Mouse (Mus musculus): ENCODE measurements around the gene Adam12. TPM values are rescaled to one million over a fixed set of nuclear protein-coding genes. Genes with fewer than 3 reads are reported as not detected.

Gene Adam12
- polyA plus RNA-seq, 1 experiment from 2014 or later = 3.1 TPM

DNA sequence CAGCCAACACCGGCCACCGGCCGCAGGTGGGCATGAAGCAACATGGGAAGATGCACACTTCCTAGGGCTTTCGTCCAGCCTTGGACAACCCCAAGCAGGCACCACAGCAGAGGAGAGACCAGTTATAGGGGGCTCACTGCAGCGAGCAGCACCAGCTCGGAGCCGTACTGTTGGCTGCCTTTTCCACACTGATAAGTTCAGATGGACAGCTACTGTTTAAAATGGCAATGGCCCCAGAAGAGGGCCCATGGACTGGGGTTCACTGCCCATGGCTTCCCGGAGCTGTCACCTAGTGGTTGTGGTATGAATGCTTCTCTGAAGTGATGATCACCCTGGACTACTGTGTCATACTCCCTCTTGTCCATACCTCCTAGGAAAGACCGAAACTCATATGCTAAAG lies 141.7 kb downstream of the Adam12 start:
- Histone ChIP-seq H3K9me3 (ENCODE audit: control insufficient read depth, low read length) (no peaks in the 10 kb centered on the region), H3K27ac (ENCODE audit: low read depth, low read length) (no peak overlapping the region), H3K4me2 (replicated peaks; ENCODE audit: low read depth, low read length) (no peak overlapping the region), H3K4me1 (replicated peaks; ENCODE audit: control insufficient read depth, insufficient read depth, low read length) (no peaks in the 10 kb centered on the region), H3K36me3 (ENCODE audit: control insufficient read depth, insufficient read depth, low read length) (no peaks in the 10 kb centered on the region), H3K4me3 (ENCODE audit: low read depth, low read length) (no peak overlapping the region), H3K27me3 (ENCODE audit: control insufficient read depth, insufficient read depth, low read length) (no peaks in the 10 kb centered on the region), H3K9ac (ENCODE audit: low read depth, low read length) (no peak overlapping the region)
- 89% methylated on average over 9 of the region's 9 CpGs for WGBS
- no peak for ATAC-seq (ENCODE audit: low FRiP score)
- DNase-seq (ENCODE audit: low spot score) = no peak

DNA sequence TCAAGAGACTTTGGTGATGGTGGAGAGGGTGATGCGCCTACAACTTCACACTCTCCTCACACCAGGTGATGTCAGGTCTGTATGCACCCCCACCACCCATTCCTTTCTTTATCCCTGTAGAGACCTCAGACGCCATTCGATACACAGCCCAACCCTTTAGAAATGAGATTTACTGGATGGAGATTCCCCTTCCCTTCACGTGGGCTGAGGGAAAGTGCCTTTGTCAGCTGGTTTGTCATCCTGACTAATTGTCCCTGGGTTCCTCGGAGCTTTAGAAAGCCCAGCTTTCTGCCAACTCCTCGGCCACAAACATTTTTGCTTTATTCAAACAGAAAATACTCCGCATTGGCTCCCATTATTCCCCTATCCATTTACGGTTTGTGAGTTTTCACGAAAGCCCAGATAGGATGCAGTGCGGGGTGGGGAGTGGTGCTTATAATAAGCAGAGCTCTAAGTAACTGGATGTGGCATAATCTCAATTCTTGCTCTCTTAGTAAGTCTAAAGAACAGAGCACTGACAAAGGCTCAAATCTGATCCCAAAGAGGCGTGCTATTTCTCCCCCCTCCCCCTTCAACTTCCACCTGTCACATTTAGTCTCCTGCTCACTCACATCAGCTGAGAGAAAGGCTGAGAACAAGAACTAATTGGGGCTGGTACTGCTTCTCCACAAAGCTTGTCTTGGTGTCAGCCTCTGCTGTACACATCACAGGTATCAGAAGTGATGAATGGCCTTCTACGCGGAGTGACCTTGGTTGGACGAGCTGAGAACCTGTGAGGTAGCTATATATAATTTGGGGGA lies 143.2 kb downstream of the Adam12 start:
- no peak for ATAC-seq (ENCODE audit: low FRiP score)
- H3K4me3 ChIP-seq (ENCODE audit: low read depth, low read length) = no peak overlapping the region
- no peaks in the 10 kb centered on the region for H3K27me3 ChIP-seq (ENCODE audit: control insufficient read depth, insufficient read depth, low read length)
- WGBS = 85% methylated on average over 14 of the region's 14 CpGs
- H3K4me2 ChIP-seq (replicated peaks; ENCODE audit: low read depth, low read length) = no peak overlapping the region
- no peaks in the 10 kb centered on the region for H3K36me3 ChIP-seq (ENCODE audit: control insufficient read depth, insufficient read depth, low read length)
- no peak overlapping the region for H3K9ac ChIP-seq (ENCODE audit: low read depth, low read length)
- H3K9me3 ChIP-seq (ENCODE audit: control insufficient read depth, low read length) = no peaks in the 10 kb centered on the region
- DNase-seq (ENCODE audit: low spot score) = no peak
- H3K27ac ChIP-seq (ENCODE audit: low read depth, low read length) = no peak overlapping the region
- H3K4me1 ChIP-seq (replicated peaks; ENCODE audit: control insufficient read depth, insufficient read depth, low read length) = no peaks in the 10 kb centered on the region

DNA sequence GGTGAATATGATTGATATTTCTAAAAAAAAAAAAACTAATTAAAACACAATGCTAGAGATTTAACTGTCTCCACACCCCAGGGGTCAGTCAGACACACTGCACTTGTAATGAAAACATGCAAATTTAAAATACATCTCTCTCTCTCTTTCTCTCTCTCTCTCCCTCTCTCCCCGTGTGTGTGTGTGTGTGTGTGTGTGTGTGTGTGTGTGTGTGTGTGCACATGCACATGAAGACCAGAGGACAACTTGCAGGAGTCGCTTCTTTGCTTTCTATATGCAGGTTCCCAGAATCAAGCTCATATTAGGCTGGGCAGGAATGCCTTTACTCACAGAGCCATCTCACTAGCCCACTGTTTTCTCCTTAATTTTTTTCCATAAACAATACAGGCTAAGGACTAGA lies 146.6 kb downstream of the Adam12 start:
- no peak for DNase-seq (ENCODE audit: low spot score)
- no peaks in the 10 kb centered on the region for H3K4me1 ChIP-seq (replicated peaks; ENCODE audit: control insufficient read depth, insufficient read depth, low read length)
- no peak overlapping the region for H3K27ac ChIP-seq (ENCODE audit: low read depth, low read length)

DNA sequence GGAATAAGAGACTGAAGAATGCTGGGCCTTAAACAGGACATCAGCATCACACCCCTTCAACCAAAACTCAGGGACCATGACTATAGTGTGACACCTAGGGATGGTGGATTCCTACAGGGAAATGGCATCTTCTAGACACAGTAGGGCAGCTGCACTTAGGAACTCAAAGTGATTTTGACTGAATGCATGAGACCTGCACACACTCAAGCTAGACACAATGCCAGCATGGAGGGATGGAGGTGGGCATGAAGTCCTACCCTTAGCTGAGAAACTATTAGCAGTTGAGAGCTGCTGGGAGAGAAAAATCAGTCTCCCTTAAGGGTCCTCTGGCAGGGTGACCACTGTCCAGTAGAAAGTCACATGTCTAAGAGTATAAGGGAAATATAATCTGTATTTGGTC lies 147.0 kb downstream of the Adam12 start:
- Histone ChIP-seq H3K27ac (ENCODE audit: low read depth, low read length) (no peak overlapping the region), H3K27me3 (ENCODE audit: control insufficient read depth, insufficient read depth, low read length) (no peaks in the 10 kb centered on the region), H3K9ac (ENCODE audit: low read depth, low read length) (no peak overlapping the region), H3K9me3 (ENCODE audit: control insufficient read depth, low read length) (no peaks in the 10 kb centered on the region), H3K4me3 (ENCODE audit: low read depth, low read length) (no peak overlapping the region), H3K36me3 (ENCODE audit: control insufficient read depth, insufficient read depth, low read length) (no peaks in the 10 kb centered on the region), H3K4me2 (replicated peaks; ENCODE audit: low read depth, low read length) (no peak overlapping the region), H3K4me1 (replicated peaks; ENCODE audit: control insufficient read depth, insufficient read depth, low read length) (no peaks in the 10 kb centered on the region)
- no peak for DNase-seq (ENCODE audit: low spot score)
- ATAC-seq (ENCODE audit: low FRiP score) = no peak

More for the DNA sequence above, 146.6 kb downstream of the Adam12 start:
- H3K9me3 ChIP-seq (ENCODE audit: control insufficient read depth, low read length) = no peaks in the 10 kb centered on the region
- H3K27me3 ChIP-seq (ENCODE audit: control insufficient read depth, insufficient read depth, low read length) = no peaks in the 10 kb centered on the region
- WGBS = 64% methylated on average over 2 of the region's 2 CpGs
- H3K4me2 ChIP-seq (replicated peaks; ENCODE audit: low read depth, low read length) = no peak overlapping the region
- no peak overlapping the region for H3K4me3 ChIP-seq (ENCODE audit: low read depth, low read length)
- ATAC-seq (ENCODE audit: low FRiP score) = no peak
- H3K36me3 ChIP-seq (ENCODE audit: control insufficient read depth, insufficient read depth, low read length) = no peaks in the 10 kb centered on the region
- H3K9ac ChIP-seq (ENCODE audit: low read depth, low read length) = no peak overlapping the region

DNA sequence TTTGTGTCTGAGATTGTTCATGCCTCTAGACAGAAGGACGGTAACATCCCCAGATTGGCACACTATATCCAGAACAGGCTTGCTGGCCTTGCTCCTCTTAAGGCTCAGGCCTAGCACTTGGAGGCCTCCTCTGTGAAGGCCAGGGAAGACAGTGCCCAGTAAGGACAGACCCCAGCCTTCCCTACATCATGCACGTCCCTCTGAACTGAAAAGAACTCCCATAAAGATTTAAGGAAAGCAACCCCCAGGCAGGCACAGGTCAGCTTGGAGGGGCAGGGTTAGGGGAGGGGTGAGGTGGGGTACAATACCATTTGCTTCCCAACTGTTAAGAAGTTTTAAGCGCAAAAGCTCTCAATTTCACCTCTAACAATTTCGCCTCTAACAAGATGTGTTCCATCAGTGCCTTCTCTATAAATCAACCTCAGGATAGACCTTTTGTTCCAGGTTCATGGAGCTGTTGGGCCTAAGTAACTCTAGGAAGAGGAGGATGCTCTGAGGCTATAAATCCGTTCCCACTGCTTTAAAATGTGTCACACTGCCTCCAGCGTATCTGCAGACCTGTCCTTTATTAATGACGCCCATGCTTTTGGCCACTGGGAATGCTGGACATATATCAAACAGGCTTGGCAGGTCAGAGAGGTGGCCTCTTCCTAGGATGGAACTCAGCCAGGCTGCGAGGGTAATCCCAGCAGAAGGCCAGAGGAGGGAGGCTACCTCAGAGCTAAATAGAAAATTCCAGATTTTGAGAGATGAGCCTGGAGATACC lies 150.5 kb downstream of the Adam12 start:
- no peak overlapping the region for H3K4me2 ChIP-seq (replicated peaks; ENCODE audit: low read depth, low read length)
- ATAC-seq (ENCODE audit: low FRiP score) (no peak), DNase-seq (ENCODE audit: low spot score) (no peak)
- WGBS = 84% methylated on average over 8 of the region's 8 CpGs
- H3K27ac ChIP-seq (ENCODE audit: low read depth, low read length) = no peak overlapping the region
- H3K9ac ChIP-seq (ENCODE audit: low read depth, low read length) = no peak overlapping the region
- no peaks in the 10 kb centered on the region for H3K27me3 ChIP-seq (ENCODE audit: control insufficient read depth, insufficient read depth, low read length)
- no peaks in the 10 kb centered on the region for H3K4me1 ChIP-seq (replicated peaks; ENCODE audit: control insufficient read depth, insufficient read depth, low read length)
- H3K9me3 ChIP-seq (ENCODE audit: control insufficient read depth, low read length) = no peaks in the 10 kb centered on the region
- H3K4me3 ChIP-seq (ENCODE audit: low read depth, low read length) = no peak overlapping the region
- H3K36me3 ChIP-seq (ENCODE audit: control insufficient read depth, insufficient read depth, low read length) = no peaks in the 10 kb centered on the region

DNA sequence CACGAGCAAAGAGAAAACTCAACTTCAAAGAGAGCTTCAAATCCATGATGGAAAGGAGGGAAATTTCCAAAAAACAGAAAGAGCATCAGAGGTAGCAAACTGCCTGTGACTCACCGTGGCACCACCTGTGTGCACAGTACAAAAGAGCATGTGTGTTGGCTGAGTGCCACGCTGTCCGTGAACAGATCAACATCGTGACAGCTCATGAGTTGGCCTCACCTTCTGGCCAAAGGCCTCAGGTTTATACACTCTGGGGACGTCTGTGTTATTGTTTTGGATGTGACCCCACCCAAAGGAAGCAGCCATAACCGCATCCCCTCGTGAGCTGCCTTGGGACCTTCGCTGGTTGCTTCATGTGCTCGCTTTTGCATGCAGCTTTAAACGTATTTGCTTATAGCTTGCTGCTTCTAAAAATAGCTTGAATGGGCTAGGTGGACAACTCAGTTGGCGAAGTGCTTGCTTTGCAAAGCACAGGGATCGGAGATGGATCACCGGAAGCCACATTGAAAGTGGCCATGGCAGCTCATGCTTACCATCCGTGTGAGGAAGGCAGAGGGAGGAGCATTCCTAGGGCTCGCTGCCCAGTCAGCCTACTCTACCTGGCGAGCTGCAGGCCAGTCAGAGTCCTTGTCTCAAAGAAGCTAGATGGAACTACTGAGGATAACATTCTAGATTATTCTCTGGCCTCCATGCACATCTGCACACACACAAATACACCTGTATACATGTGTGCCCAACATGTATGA lies 151.8 kb downstream of the Adam12 start:
- ATAC-seq (ENCODE audit: low FRiP score) (no peak), DNase-seq (ENCODE audit: low spot score) (no peak)
- 88% methylated on average over 17 of the region's 17 CpGs for WGBS
- no peaks in the 10 kb centered on the region for H3K27me3 ChIP-seq (ENCODE audit: control insufficient read depth, insufficient read depth, low read length)
- no peak overlapping the region for H3K4me2 ChIP-seq (replicated peaks; ENCODE audit: low read depth, low read length)
- no peak overlapping the region for H3K4me3 ChIP-seq (ENCODE audit: low read depth, low read length)
- no peaks in the 10 kb centered on the region for H3K9me3 ChIP-seq (ENCODE audit: control insufficient read depth, low read length)
- H3K4me1 ChIP-seq (replicated peaks; ENCODE audit: control insufficient read depth, insufficient read depth, low read length) = no peaks in the 10 kb centered on the region
- no peak overlapping the region for H3K9ac ChIP-seq (ENCODE audit: low read depth, low read length)
- H3K36me3 ChIP-seq (ENCODE audit: control insufficient read depth, insufficient read depth, low read length) = no peaks in the 10 kb centered on the region
- H3K27ac ChIP-seq (ENCODE audit: low read depth, low read length) = no peak overlapping the region

DNA sequence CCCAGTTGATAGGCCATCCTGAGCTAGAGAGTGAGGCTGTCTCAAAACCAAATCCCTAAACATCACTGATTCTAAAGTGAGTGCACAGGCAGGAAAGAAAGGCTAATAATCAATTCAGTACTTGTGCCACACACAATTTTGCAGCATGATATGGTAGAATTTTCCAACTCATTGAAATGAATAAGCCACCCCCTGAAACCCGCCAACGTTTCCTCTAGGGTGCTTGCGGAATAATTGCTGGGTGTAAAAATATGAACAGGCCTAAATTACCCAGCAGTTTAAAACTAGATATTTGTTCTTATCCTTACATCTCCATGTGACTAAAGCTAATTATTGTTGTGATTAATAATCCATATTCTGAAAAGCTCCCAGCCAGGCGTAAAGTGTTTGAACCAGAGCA lies 154.3 kb downstream of the Adam12 start:
- Histone ChIP-seq H3K9me3 (ENCODE audit: control insufficient read depth, low read length) (no peaks in the 10 kb centered on the region), H3K36me3 (ENCODE audit: control insufficient read depth, insufficient read depth, low read length) (no peaks in the 10 kb centered on the region), H3K27ac (ENCODE audit: low read depth, low read length) (no peak overlapping the region), H3K4me2 (replicated peaks; ENCODE audit: low read depth, low read length) (no peak overlapping the region), H3K9ac (ENCODE audit: low read depth, low read length) (no peak overlapping the region), H3K4me3 (ENCODE audit: low read depth, low read length) (no peak overlapping the region), H3K27me3 (ENCODE audit: control insufficient read depth, insufficient read depth, low read length) (no peaks in the 10 kb centered on the region), H3K4me1 (replicated peaks; ENCODE audit: control insufficient read depth, insufficient read depth, low read length) (no peaks in the 10 kb centered on the region)
- ATAC-seq (ENCODE audit: low FRiP score) = no peak
- 92% methylated on average over 4 of the region's 4 CpGs for WGBS
- DNase-seq (ENCODE audit: low spot score) = no peak

DNA sequence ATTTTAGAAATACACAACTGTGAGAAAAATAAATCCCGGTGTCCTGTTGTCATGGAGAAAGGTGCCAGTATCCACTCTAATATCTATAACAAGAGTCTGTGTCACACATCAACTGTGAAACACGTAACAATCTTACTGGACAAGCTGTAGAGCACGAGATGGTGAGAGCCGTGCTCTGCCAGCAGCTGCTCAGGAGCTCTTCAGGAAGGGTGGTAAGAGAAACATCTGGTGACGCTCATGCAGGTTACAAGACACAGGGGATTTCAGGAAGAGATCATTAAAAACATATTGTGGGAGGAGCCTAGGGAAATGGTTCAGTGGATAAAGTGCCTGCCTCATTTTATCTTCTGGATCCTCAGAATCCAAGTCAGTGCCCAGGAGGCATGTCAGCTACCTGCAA lies 158.9 kb downstream of the Adam12 start:
- DNase-seq (ENCODE audit: low spot score) (no peak), ATAC-seq (ENCODE audit: low FRiP score) (no peak)
- Histone ChIP-seq H3K27ac (ENCODE audit: low read depth, low read length) (no peak overlapping the region), H3K4me2 (replicated peaks; ENCODE audit: low read depth, low read length) (no peak overlapping the region), H3K4me3 (ENCODE audit: low read depth, low read length) (no peak overlapping the region), H3K4me1 (replicated peaks; ENCODE audit: control insufficient read depth, insufficient read depth, low read length) (no peaks in the 10 kb centered on the region), H3K9ac (ENCODE audit: low read depth, low read length) (no peak overlapping the region), H3K36me3 (ENCODE audit: control insufficient read depth, insufficient read depth, low read length) (no peaks in the 10 kb centered on the region), H3K9me3 (ENCODE audit: control insufficient read depth, low read length) (no peaks in the 10 kb centered on the region), H3K27me3 (ENCODE audit: control insufficient read depth, insufficient read depth, low read length) (no peaks in the 10 kb centered on the region)
- WGBS = 89% methylated on average over 5 of the region's 5 CpGs
